Mouse (Mus musculus): ENCODE results near the gene Gria3.

The Gria3 gene

DNA sequence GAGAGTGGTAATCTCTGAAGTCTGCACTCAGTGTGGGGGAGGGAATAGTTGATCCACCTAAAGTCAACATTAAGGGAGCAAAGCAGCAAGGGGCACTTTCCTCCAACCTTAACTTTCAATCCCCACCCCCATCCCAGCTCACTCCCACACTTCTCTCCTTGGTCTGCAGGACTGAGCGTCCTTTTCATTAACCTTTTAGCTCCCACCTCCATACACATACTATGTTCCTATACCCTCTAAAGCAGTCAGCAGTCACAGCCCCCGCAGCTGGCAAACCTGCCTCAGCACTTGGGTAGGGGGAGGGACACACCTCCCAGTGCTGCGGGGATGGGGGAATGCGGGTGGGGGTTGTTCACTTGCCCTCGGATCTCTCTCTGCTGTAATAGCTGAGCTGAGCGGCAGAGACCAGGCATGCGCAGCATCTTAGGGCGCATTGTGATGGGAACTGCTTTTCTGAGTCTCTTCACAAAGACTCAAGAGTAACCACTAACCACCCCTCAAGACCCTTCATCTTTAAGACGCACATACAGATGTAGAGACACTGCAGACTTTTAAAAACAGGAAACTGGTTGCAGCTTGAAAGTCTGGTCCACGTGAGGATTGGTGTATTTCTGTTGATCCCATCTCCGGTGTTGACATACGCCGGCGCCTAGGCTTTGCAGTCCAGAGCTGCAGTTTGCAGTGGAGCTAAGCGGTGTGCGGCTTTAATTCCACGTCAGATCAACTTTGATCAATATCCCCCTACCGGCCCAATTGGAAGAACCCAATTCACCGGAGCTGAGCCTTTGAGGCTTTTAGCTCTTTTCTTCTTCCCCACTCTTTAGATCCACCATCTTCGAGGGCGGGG, at the start of gene Gria3:
Gene Gria3 (plus strand): TSS at position 797 of the 847 bp plus-strand sequence.
- peak; percentile 5 to 22 for DNase-seq

DNA sequence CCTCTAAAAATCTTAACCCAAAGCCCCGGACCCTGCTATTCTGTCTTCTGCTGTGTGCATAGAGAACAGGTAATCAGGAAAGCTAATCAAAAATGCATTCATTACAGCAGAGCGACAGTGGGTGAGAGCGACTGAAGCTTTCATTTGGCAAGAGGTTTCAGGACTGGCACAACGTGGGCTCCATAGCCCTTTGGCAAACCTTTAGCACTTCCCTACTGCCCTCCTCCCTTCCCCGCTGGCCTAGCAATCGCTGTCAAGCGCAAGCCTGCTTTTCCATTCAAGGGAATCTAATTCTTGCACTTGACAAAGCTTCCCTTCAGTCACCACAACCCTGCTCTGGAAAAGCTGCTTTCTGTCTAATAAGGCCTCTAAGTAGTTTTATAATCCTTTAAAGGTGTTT, 13.6 kb upstream of the Gria3 start:
- no peak for DNase-seq

GRCm38 (mm10) chrX:41389079-41389478, 11.6 kb upstream of the Gria3 start:
- DNase-seq: no peak

DNA sequence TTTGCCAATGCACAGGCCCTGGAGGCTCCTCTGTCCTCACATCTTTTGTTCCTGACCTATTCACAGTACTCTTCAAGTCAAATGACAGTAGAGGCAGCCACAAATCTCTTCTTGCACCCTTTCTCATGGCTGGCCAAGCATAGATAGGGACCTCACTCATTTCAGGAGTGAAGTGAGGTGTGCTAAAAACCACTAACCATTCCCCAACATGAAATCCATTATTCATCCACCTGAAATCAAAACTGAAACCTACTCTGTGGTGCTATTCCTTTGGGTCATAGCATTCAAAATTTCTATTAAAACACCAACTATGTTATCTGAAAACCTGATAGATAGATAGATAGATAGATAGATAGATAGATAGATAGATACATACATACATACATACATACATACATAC, 2.2 kb upstream of the Gria3 start:
- DNase-seq: no peak

- peak; percentile 5 to 7 for DNase-seq
Observed at GRCm38 (mm10) chrX:41401186-41401585, 532 bp downstream of the Gria3 start.

GRCm38 (mm10) chrX:41401590-41402240, 1.1 kb downstream of the Gria3 start:
- no peak for DNase-seq

GRCm38 (mm10) chrX:41402656-41403055, 2.0 kb downstream of the Gria3 start:
- DNase-seq: no peak

GRCm38 (mm10) chrX:41406288-41406687, 5.6 kb downstream of the Gria3 start:
- DNase-seq: no peak

- DNase-seq: no peak
Observed at GRCm38 (mm10) chrX:41409791-41410190, 9.1 kb downstream of the Gria3 start.

DNA sequence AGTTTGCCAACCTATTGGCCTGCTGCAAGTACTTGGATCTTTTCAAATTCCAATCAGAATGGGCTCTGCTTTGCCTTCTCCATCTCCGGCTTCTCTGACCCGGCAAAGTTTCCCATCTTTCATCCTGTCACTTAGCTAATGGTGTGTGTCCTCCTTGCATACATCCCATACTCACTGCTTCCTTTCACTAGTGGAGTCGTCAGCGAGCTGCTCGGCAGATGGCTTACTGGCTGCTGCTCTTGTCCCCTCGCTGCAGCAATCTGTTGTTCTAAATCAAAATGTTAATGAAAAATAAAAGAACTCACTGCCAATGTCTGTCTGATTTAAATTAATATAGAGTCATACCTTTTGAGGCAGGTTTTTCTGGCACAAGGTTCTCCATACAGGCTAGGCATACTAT, 25.0 kb downstream of the Gria3 start:
- DNase-seq: no peak

DNA sequence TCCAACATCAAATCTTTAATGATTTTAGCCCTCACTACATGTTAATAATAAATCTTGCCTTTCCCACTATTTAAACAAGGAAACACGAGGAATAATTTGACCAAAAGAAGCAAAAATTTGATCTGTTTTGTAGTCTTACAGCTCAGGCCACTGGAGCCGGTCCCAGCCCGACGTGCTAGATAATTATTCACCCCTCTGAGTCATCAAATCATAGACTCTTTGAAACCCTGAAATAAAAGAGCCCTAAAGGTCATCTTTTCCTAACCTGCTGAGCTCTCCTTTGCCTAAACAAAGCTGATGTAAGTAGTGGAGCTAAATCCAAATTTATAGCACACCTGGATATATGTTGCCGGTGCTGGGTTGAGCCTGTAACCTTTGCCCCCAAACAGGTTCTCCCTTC, 27.4 kb downstream of the Gria3 start:
- DNase-seq: no peak

GRCm38 (mm10) chrX:41435541-41435940, 34.9 kb downstream of the Gria3 start:
- DNase-seq: no peak

DNA sequence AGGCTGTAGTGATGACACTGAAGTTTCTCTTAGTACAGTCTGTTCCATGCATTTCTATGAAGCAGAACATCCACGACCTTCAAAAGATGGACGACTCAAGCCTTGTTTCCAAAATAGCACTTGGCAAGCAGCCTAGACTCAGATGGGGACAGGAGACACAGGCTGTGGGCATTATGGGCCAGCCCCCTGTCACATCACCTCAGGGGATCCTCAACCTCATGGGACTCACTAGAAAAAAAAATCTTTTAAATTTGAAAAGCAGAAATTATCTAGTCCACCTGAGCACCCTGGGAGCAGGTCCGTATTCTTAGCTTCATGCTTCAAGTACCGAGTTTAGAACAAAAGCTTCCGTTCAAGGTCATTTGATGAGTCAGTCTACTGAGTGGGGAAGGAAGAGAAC, 38.2 kb downstream of the Gria3 start:
- DNase-seq: no peak

DNA sequence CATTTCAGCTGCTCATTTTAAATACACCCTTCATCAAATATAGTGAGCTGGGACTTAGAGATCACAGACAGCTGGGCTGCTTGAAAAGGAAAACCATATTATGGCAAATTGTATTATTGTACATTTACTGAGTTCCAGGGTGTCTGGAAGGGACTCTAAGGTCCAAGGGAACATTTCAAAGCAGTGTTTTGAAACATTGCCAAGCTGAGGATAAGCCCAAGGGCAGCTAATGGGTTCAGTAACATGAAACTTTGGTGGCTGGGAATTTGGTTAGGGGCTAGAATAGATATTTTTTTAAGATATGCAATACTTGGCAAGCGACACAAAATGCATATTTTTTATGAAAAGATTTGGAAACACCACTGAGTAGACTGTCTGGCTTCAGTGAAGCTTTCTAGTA, 48.2 kb downstream of the Gria3 start:
- no peak for DNase-seq

DNA sequence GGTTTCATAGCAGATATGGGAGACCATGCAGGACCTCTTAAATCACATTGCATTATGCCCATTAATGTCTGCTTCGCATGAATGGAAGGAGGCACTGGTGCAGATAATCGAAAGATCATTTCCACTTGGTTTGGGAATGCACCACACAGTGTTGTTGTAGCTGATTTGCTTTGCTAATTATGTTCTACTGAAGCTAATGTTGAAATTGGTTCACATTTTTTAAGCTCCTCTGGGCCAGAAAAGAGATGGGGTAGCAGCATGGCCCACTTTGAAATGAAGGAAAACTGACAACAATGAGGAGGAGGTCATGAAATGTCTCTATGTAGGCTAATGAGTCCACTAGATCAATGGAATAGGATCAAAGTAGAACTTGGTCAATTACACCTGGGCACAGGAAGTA, 76.8 kb downstream of the Gria3 start:
- DNase-seq: no peak

DNA sequence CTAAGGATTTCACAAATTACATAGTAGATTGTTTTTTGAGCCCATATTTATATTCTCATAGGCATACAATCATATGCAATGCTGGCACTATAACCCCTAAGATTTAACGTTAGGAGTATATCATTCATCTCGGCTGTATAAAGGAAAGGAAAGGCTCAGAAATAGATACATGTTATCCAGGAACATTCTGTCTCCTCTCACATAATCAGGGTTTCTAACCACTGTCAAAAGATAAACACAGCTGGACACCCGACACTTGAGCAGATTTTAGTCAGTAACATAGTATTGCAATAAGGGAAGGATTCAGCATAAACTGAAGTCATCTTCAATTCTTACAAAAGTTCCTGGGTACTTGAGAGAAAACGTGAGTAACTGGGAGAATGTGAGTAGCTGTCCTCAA, 95.9 kb downstream of the Gria3 start:
- no peak for DNase-seq

GRCm38 (mm10) chrX:41505371-41505770, 104.7 kb downstream of the Gria3 start:
- DNase-seq: no peak

- no peak for DNase-seq
Observed at GRCm38 (mm10) chrX:41507959-41508358, 107.3 kb downstream of the Gria3 start.

DNA sequence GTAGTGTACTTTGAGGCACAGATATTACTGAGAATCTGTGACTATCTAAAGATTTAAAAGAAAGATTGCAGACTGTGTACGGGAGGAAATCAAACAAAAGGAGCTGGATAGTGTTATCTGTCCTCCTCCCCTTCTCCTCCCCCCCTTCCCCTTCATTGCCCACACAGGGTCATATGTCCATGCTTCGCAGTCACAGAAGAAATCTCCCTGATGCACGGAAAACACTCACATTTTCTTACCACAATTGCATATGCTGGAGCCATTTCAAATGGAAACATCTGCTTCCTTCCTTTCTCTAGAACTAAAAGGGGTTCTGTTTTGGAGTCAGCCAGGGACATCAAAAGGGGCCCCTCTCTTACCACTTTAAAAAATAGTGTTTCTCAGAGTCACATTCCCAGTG, 114.3 kb downstream of the Gria3 start:
- no peak for DNase-seq

DNA sequence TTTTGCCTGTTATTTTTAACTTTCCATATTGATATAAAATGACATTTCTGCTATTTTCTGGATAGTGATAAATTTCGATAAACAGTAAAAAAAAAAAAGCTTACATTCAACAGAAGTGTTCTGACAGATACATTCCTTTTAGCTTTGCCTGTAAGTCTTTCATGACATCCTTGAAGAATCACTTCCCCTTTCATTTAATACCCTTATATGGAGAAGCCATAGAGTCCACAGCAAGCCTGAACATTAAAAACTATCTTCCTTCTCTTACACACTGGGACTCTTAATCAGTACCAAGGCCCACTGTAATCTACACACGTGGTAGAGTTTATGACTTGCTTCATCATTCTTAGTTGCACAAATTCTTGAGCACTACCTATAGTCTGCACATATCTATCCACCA, 131.9 kb downstream of the Gria3 start:
- DNase-seq: no peak

GRCm38 (mm10) chrX:41535886-41536285, 135.2 kb downstream of the Gria3 start:
- DNase-seq: no peak

GRCm38 (mm10) chrX:41562296-41563060, 161.8 kb downstream of the Gria3 start:
- DNase-seq: no peak

- no peak for DNase-seq
Observed at GRCm38 (mm10) chrX:41564898-41565297, 164.2 kb downstream of the Gria3 start.

DNA sequence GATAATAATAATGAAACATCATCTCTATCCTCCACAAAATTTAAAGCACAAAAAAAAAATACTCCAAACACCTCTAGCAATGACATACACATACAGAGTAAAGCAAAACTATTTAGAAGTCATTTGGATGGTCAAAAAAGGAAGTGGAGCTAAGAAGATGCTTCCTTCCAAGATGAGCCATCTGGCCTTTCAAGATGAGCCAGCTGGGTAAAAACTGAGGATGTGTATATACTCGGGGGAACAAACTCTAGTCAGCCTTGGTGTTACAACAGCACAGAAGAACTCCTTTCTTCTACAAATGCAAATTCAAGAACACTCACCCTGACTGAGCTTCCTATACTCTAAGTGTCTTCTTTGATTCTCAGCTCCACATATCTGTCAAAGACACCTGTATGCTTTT, 172.4 kb downstream of the Gria3 start:
- DNase-seq: no peak
